Mouse (Mus musculus): ENCODE measurements at regions not wholly inside any gene's neighbourhood (a gene's known extent, or its start where the extent isn't known, plus 50 kb on each side); places are given as distances from the start of the nearest gene placed in this dataset.

DNA sequence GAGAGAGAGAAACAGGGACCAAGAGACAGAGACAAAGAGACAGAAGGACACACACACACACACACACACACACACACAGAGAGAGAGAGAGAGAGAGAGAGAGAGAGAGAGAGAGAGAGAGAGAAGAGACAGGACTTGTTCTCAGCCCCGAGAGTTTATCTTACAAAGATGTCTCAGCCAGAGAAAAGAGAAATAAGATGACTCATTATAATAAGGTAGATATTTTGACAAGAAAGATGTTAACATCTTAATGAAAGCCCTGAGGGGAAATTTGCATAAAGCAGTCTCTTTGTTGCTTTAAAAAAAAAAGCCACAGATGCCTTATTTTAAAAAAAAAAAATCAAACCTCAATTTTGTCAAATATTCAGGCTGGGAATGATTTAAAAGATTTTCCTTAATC, 78.1 kb upstream of the Tnr start:
- Histone ChIP-seq H3K4me2 (replicated peaks) (no peak overlapping the region), H3K9me3 (no peaks in the 10 kb centered on the region), H3K9ac (no peak overlapping the region), H3K27ac (no peak overlapping the region), H3K36me3 (no peaks in the 10 kb centered on the region), H3K27me3 (no peaks in the 10 kb centered on the region), H3K4me1 (no peaks in the 10 kb centered on the region), H3K4me3 (no peak overlapping the region)
- WGBS = 56% methylated on average over 1 of the region's 1 CpGs
- no peak for ATAC-seq (ENCODE audit: low FRiP score, low read depth)

DNA sequence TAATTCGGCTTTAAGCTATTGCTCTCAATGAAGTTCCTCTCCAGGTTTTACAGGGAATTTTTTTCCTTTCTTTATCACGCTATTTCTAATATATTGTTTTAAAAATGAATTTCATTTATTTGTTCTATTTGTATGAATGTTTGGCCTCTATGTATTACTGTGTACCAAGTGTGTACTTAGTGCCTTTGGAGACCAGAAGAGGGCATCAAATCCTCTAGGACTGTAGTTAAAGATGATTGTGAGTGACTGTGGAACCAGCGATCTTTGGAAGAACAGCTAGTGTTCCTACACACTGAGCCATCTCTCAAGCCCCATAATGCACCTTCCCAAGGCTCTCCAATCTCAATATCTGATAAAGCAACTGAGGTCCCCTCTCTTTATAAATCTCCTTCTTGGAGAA, 72.1 kb upstream of the Tnr start:
- H3K36me3 ChIP-seq = no peaks in the 10 kb centered on the region
- ATAC-seq (ENCODE audit: low FRiP score, low read depth) = no peak
- H3K4me1 ChIP-seq = no peaks in the 10 kb centered on the region
- no peaks in the 10 kb centered on the region for H3K9me3 ChIP-seq
- 85% methylated on average over 3 of the region's 3 CpGs for WGBS
- no peak overlapping the region for H3K9ac ChIP-seq
- H3K27me3 ChIP-seq = no peaks in the 10 kb centered on the region
- no peak overlapping the region for H3K4me2 ChIP-seq (replicated peaks)
- H3K4me3 ChIP-seq = no peak overlapping the region
- H3K27ac ChIP-seq = no peak overlapping the region

- Histone ChIP-seq H3K4me3 (no peak overlapping the region), H3K36me3 (no peaks in the 10 kb centered on the region), H3K27ac (no peak overlapping the region), H3K27me3 (no peaks in the 10 kb centered on the region), H3K9ac (no peak overlapping the region), H3K9me3 (no peaks in the 10 kb centered on the region), H3K4me2 (replicated peaks) (no peak overlapping the region), H3K4me1 (no peaks in the 10 kb centered on the region)
- ATAC-seq (ENCODE audit: low FRiP score, low read depth) = no peak
- WGBS = 61% methylated on average over 4 of the region's 4 CpGs
Observed at GRCm38 (mm10) chr1:159460876-159461275, 62.7 kb upstream of the Tnr start.

DNA sequence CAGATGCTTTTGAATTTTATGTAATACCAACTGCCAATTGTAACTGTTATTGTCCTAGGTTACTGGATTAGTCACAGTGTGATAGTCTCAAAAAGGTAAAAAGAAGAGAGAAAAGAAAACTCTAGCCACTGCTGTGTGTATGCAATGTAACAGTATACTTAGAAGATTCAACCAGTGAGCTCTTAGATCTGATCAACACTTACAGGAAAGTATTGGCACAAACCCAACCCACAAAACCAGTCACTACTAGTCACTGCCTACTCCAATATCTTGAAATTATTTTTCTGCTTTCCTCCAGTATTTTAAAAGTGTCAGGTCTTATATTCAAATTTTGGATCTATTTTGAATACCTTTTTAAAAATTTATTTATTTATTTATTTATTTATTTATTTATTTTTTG, 52.6 kb upstream of the Tnr start:
- ATAC-seq (ENCODE audit: low FRiP score, low read depth) = no peak
- no peaks in the 10 kb centered on the region for H3K27me3 ChIP-seq
- H3K9ac ChIP-seq = no peak overlapping the region
- H3K4me3 ChIP-seq = no peak overlapping the region
- H3K27ac ChIP-seq = no peak overlapping the region
- H3K9me3 ChIP-seq = no peaks in the 10 kb centered on the region
- no peaks in the 10 kb centered on the region for H3K4me1 ChIP-seq
- no peaks in the 10 kb centered on the region for H3K36me3 ChIP-seq
- no peak overlapping the region for H3K4me2 ChIP-seq (replicated peaks)

All from limb, embryonic 13.5 days (tissue).